Mouse (Mus musculus) CH12.LX (cell line): Measurements from ENCODE around the gene Bcas3.

Experiments
- BHLHE40 ChIP-seq: IDR thresholded peaks from 2 replicates; pipeline ENCODE4 v1.6.1; 2011; ENCODE audit warnings: mild to moderate bottlenecking, low read depth, low read length, improper control_type of control experiment
- CHD2 ChIP-seq: IDR thresholded peaks from 2 replicates; pipeline ENCODE4 v1.6.1; 2011; ENCODE audit warnings: low read length, improper control_type of control experiment
- CTCF ChIP-seq, 2 experiments: IDR thresholded peaks in 1 of 2; conservative IDR thresholded peaks in 1 of 2; 2 replicates each; pipeline ENCODE4 v1.5.1; 2011 to 2012; ENCODE audit warnings: low read depth in 2 of 2, low read length in 2 of 2, improper control_type of control experiment in 1 of 2, inconsistent platforms in 1 of 2, mild to moderate bottlenecking in 1 of 2, moderate library complexity in 1 of 2
- HCFC1 ChIP-seq: IDR thresholded peaks from 2 replicates; pipeline ENCODE4 v1.6.1; 2012; ENCODE audit warnings: low read depth, mild to moderate bottlenecking, inconsistent platforms, low read length, improper control_type of control experiment
- MAX ChIP-seq: IDR thresholded peaks from 2 replicates; pipeline ENCODE4 v1.6.1; 2011; ENCODE audit warnings: low read length, improper control_type of control experiment
- POLR2A ChIP-seq: IDR thresholded peaks from 2 replicates; pipeline ENCODE4 v1.6.1; 2011; ENCODE audit warnings: low read depth, mild to moderate bottlenecking, improper control_type of control experiment, low read length
- SIN3A ChIP-seq: IDR thresholded peaks from 2 replicates; pipeline ENCODE4 v1.6.1; 2012; ENCODE audit warnings: low read length, improper control_type of control experiment, inconsistent platforms
- USF1 ChIP-seq: IDR thresholded peaks from 2 replicates; pipeline ENCODE4 v1.6.1; 2014; ENCODE audit warnings: low read depth, mild to moderate bottlenecking, inconsistent platforms, low read length, improper control_type of control experiment

GRCm38 (mm10) chr11:85825823-85826222 is 472.9 kb downstream of the Bcas3 start:
- TF ChIP-seq CHD2 = no peak
- TF ChIP-seq BHLHE40 = no peak
- no peak for TF ChIP-seq USF1
- TF ChIP-seq MAX = no peak
- TF ChIP-seq CTCF (conservative IDR thresholded peaks at IDR 0.05 in 1 of 2, IDR thresholded peaks at IDR 0.05 in 1 of 2; ENCODE audit: low read depth in 2 of 2, low read length in 2 of 2) = no peak
- no peak for TF ChIP-seq POLR2A
- no peak for TF ChIP-seq SIN3A
- TF ChIP-seq HCFC1 = no peak
